Mouse (Mus musculus): ENCODE data around the gene Arhgdia. TPM values are rescaled to one million over a fixed set of nuclear protein-coding genes. Genes with fewer than 3 reads are reported as not detected.
"Not testable (repeated sequence)": the region's sequence is repeated elsewhere in the genome, so short reads cannot be mapped to it uniquely, and the experiment has no call there.

Gene Arhgdia
- polyA plus RNA-seq, 1 experiment from 2014 or later = 345 TPM

GRCm38 (mm10) chr11:120568324-120568723, 13.1 kb downstream of the Arhgdia start:
- no peaks in the 10 kb centered on the region for H3K27me3 ChIP-seq
- WGBS = 83% methylated on average over 6 of the region's 6 CpGs
- no peaks in the 10 kb centered on the region for H3K9me3 ChIP-seq (replicated peaks)
- no peak overlapping the region for H3K4me3 ChIP-seq
- no peak for ATAC-seq (replicated peaks; ENCODE audit: insufficient number of reproducible peaks, insufficient read depth, low FRiP score, low read depth)
- H3K9ac ChIP-seq = no peak overlapping the region
- peaks cover 14% of the 10 kb centered on the region for H3K4me1 ChIP-seq (replicated peaks)
- H3K27ac ChIP-seq = no peak overlapping the region
- no peak overlapping the region for H3K4me2 ChIP-seq
- peaks cover 73% of the 10 kb centered on the region for H3K36me3 ChIP-seq

GRCm38 (mm10) chr11:120565114-120565513, 16.3 kb downstream of the Arhgdia start:
- no peaks in the 10 kb centered on the region for H3K27me3 ChIP-seq
- H3K4me1 ChIP-seq (replicated peaks) = no peaks in the 10 kb centered on the region
- H3K4me2 ChIP-seq = no peak overlapping the region
- ATAC-seq (replicated peaks; ENCODE audit: insufficient number of reproducible peaks, insufficient read depth, low FRiP score, low read depth) = no peak
- H3K27ac ChIP-seq = no peak overlapping the region
- no peaks in the 10 kb centered on the region for H3K9me3 ChIP-seq (replicated peaks)
- WGBS = 80% methylated on average over 9 of the region's 9 CpGs
- no peak overlapping the region for H3K4me3 ChIP-seq
- H3K36me3 ChIP-seq = peaks cover 93% of the 10 kb centered on the region
- no peak overlapping the region for H3K9ac ChIP-seq

- Histone ChIP-seq H3K36me3 (peaks cover 90% of the 10 kb centered on the region), H3K4me1 (replicated peaks) (no peaks in the 10 kb centered on the region), H3K4me2 (no peak overlapping the region), H3K4me3 (no peak overlapping the region), H3K9ac (no peak overlapping the region), H3K9me3 (replicated peaks) (no peaks in the 10 kb centered on the region), H3K27me3 (no peaks in the 10 kb centered on the region), H3K27ac (no peak overlapping the region)
- WGBS = 95% methylated on average over 13 of the region's 13 CpGs
- ATAC-seq (replicated peaks; ENCODE audit: insufficient number of reproducible peaks, insufficient read depth, low FRiP score, low read depth) = no peak
Measured at GRCm38 (mm10) chr11:120562949-120563348, 18.5 kb downstream of the Arhgdia start.

- H3K9ac ChIP-seq = no peak overlapping the region
- WGBS = 91% methylated on average over 13 of the region's 13 CpGs
- no peaks in the 10 kb centered on the region for H3K4me1 ChIP-seq (replicated peaks)
- peaks cover 72% of the 10 kb centered on the region for H3K36me3 ChIP-seq
- no peak overlapping the region for H3K4me2 ChIP-seq
- ATAC-seq (replicated peaks; ENCODE audit: insufficient number of reproducible peaks, insufficient read depth, low FRiP score, low read depth) = 0 out of 2 replicates have a peak, but pooled peaks have one; percentile 31
- no peak overlapping the region for H3K27ac ChIP-seq
- H3K4me3 ChIP-seq = no peak overlapping the region
- no peaks in the 10 kb centered on the region for H3K9me3 ChIP-seq (replicated peaks)
- H3K27me3 ChIP-seq = no peaks in the 10 kb centered on the region
Measured at GRCm38 (mm10) chr11:120560952-120561728, 20.3 kb downstream of the Arhgdia start.

- H3K9me3 ChIP-seq (replicated peaks); H3K27ac ChIP-seq; ATAC-seq (replicated peaks; ENCODE audit: insufficient number of reproducible peaks, insufficient read depth, low FRiP score, low read depth); H3K27me3 ChIP-seq; H3K9ac ChIP-seq; H3K4me3 ChIP-seq; H3K4me2 ChIP-seq: not testable (repeated sequence)
- peaks cover 52% of the 10 kb centered on the region for H3K36me3 ChIP-seq
- WGBS = 87% methylated on average over 6 of the region's 6 CpGs
- H3K4me1 ChIP-seq (replicated peaks) = peaks cover 11% of the 10 kb centered on the region; the same call in 1 of the 2 replicates
Measured at GRCm38 (mm10) chr11:120558843-120559242, 22.6 kb downstream of the Arhgdia start.

- 0 out of 2 replicates have a peak, but pooled peaks have one; percentile 43 for ATAC-seq (replicated peaks; ENCODE audit: insufficient number of reproducible peaks, insufficient read depth, low FRiP score, low read depth)
- Histone ChIP-seq H3K9ac (no peak overlapping the region), H3K27ac (peak overlapping the region; percentile 38; the same call in 1 of the 2 replicates), H3K36me3 (peaks cover 16% of the 10 kb centered on the region), H3K4me3 (no peak overlapping the region), H3K4me1 (replicated peaks) (peaks cover 12% of the 10 kb centered on the region), H3K27me3 (no peaks in the 10 kb centered on the region), H3K4me2 (no peak overlapping the region), H3K9me3 (replicated peaks) (no peaks in the 10 kb centered on the region)
- WGBS = 44% methylated on average over 2 of the region's 2 CpGs
Measured at GRCm38 (mm10) chr11:120555260-120555659, 26.2 kb downstream of the Arhgdia start.

- peak overlapping the region; percentile 44; the same call in 1 of the 2 replicates for H3K27ac ChIP-seq
- H3K4me1 ChIP-seq (replicated peaks) = peaks cover 16% of the 10 kb centered on the region
- peaks cover 11% of the 10 kb centered on the region; the same call in 1 of the 2 replicates for H3K36me3 ChIP-seq
- 0 out of 2 replicates have a peak, but pooled peaks have one; percentile 24 for ATAC-seq (replicated peaks; ENCODE audit: insufficient number of reproducible peaks, insufficient read depth, low FRiP score, low read depth)
- H3K9ac ChIP-seq = no peak overlapping the region
- 28% methylated on average over 7 of the region's 7 CpGs for WGBS
- H3K27me3 ChIP-seq = no peaks in the 10 kb centered on the region
- no peak overlapping the region for H3K4me3 ChIP-seq
- no peak overlapping the region for H3K4me2 ChIP-seq
- no peaks in the 10 kb centered on the region for H3K9me3 ChIP-seq (replicated peaks)
Measured at GRCm38 (mm10) chr11:120554834-120555233, 26.6 kb downstream of the Arhgdia start.

GRCm38 (mm10) chr11:120552736-120553135, 28.7 kb downstream of the Arhgdia start:
- no peak overlapping the region for H3K4me3 ChIP-seq
- H3K4me2 ChIP-seq = no peak overlapping the region
- 52% methylated on average over 5 of the region's 5 CpGs for WGBS
- no peaks in the 10 kb centered on the region for H3K9me3 ChIP-seq (replicated peaks)
- H3K27ac ChIP-seq = no peak overlapping the region
- no peaks in the 10 kb centered on the region for H3K27me3 ChIP-seq
- no peak for ATAC-seq (replicated peaks; ENCODE audit: insufficient number of reproducible peaks, insufficient read depth, low FRiP score, low read depth)
- peaks cover 29% of the 10 kb centered on the region for H3K4me1 ChIP-seq (replicated peaks)
- H3K9ac ChIP-seq = no peak overlapping the region
- no peaks in the 10 kb centered on the region for H3K36me3 ChIP-seq

- Histone ChIP-seq H3K27ac (peak within 1 kb of the TSS; percentile 94), H3K4me1 (replicated peaks) (peaks cover 39% of the 10 kb centered on the region), H3K4me2 (peak within 1 kb of the TSS; percentile 87), H3K9ac (peak within 1 kb of the TSS; percentile 97), H3K27me3 (no peaks in the 10 kb centered on the region), H3K9me3 (replicated peaks) (no peaks in the 10 kb centered on the region), H3K4me3 (peak within 1 kb of the TSS; percentile 96), H3K36me3 (no peaks in the 10 kb centered on the region)
- WGBS = 90% methylated on average over 28 of the region's 28 CpGs
- no peak for ATAC-seq (replicated peaks; ENCODE audit: insufficient number of reproducible peaks, insufficient read depth, low FRiP score, low read depth)
Measured at GRCm38 (mm10) chr11:120550810-120551440, 30.5 kb downstream of the Arhgdia start, which contains the start of gene Ppp1r27. TSS of gene Ppp1r27 (minus strand) at chr11:120551132.

GRCm38 (mm10) chr11:120549986-120550809, 31.2 kb downstream of the Arhgdia start:
- Histone ChIP-seq H3K36me3 (no peaks in the 10 kb centered on the region), H3K4me2 (peak overlapping the region; percentile 87), H3K9ac (peak overlapping the region; percentile 97), H3K9me3 (replicated peaks) (no peaks in the 10 kb centered on the region), H3K4me3 (peak overlapping the region; percentile 96), H3K4me1 (replicated peaks) (peaks cover 35% of the 10 kb centered on the region), H3K27me3 (no peaks in the 10 kb centered on the region), H3K27ac (peak overlapping the region; percentile 94)
- WGBS = 70% methylated on average over 11 of the region's 11 CpGs
- ATAC-seq (replicated peaks; ENCODE audit: insufficient number of reproducible peaks, insufficient read depth, low FRiP score, low read depth) = no peak
